Mouse (Mus musculus) frontal cortex, postnatal 25 days (tissue): ENCODE measurements around the gene Acvrl1.

Experiments
- DNase-seq, 2 experiments: peaks; one replicate each; pipeline ENCODE4 v3.0.0; 2022; ENCODE audit warnings: low spot score in 2 of 2

Acvrl1 gene

GRCm38 (mm10) chr15:101141061-101141541, 12.8 kb downstream of the Acvrl1 start:
- DNase-seq: no peak

GRCm38 (mm10) chr15:101142672-101143071, 14.3 kb downstream of the Acvrl1 start:
- DNase-seq: no peak

GRCm38 (mm10) chr15:101143494-101143893, 15.2 kb downstream of the Acvrl1 start:
- no peak for DNase-seq

DNA sequence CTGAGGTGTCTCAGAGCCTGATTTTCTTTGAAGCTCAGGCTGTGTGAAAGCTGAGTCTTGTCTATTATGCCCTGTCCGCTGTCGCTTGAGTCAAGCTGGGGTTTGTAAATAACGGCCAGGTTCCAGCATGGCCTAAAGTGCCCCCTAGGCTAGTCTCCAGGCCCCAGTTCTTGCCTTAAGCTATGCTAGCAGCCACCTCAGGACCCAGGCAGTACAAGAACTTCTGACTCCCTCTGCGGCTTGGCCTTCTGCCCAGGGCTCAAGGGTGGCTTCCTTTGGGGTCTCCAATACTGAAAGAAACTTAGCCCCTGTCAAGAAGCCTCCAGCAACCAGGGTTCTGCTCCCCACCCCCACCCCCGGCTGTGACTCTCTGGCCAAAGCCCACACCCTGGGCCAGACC, 15.9 kb downstream of the Acvrl1 start:
- DNase-seq: no peak

DNA sequence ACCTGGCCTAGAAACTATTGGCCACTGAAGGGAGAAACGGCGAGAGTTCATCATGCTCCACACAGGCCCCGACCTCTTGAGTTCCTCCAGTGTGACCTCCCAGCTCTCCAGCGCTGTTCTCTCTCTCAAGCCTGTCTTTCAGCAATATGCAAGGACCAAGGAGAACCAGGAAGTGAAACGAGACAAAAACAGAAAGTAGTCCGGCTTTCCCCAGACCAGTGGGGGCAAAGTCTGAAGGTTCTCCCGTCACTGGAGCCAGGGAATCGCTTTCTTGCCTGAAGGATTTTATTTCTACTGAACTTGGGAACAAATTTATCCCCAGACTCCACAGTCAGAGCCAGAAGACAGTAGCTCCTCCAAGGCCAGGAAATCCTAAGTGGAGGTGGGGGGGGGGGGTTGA, 16.5 kb downstream of the Acvrl1 start:
- no peak for DNase-seq

DNA sequence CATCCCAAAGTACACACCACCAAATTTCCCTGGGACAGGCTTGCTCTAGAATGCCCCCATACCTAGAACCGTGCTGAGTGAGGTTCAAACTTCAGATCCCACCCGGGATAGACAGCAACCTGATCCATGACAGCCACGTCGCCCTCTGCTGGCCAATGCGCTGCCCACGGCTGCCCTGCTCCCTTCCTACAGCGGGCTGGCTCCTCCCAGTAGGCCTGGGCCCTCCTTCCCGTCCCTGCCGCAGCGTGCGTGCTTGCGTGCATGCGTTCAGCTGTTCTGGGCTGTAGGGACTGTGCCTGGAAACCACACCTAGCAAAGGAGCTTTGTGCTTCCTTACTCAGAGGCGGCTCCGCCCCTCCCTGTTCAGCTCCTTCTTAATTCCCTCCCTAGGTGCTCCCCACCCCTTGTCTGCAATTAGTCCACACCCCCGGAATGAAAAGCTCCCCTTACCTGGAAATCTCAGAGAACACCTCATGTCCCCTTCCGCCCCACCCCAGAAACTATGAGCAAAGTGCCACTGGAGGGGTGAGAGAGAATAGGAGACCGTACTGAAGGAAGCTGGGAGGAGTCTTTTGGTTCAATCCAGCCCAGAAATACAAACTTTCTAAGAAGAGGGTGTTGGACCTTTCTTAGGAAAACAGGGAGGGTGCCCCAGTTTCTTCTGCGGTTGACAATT, 17.2 kb downstream of the Acvrl1 start:
- peak; percentile 90 to 94 for DNase-seq

DNA sequence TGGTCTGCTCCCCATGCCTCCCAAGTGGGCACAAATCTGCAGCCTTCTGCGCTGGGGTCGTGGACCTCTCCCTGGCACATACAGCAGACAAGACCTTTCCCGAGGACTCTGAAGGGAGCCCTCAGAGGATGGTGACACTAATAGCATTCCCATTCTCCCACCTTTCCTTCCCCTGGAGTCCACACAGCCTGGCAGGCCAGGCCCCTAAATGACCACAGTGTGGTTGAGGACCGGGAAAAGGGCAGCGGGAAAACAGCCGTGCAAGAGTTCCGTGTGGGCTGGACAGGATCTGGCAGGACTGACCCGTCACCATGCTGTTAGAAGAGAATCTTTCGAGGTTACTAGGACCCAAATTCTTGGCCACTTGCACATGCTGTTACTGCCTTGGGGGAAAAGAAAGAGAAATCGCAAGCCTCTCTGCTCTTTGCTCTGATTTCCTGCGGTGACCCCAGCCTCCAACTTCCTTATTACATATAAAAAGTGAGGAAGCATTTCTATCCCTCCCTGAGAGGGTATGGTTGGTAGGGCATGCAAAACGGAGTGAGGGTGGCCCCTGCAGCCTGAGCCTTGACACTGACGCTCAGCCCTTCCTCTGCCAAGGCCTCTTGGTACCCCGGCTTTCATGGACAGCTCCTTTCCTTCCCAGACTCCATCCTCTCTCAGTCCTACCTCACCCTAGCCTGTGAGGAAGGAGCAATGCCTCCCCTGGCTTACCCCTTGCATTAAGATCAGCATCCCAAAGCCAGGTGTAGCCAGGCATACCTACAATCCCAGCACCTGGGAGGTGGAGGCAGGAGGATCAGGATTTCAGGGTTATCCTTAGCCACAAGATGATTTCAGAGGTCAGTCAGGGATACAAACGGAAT, 18.0 kb downstream of the Acvrl1 start:
- DNase-seq: no peak

DNA sequence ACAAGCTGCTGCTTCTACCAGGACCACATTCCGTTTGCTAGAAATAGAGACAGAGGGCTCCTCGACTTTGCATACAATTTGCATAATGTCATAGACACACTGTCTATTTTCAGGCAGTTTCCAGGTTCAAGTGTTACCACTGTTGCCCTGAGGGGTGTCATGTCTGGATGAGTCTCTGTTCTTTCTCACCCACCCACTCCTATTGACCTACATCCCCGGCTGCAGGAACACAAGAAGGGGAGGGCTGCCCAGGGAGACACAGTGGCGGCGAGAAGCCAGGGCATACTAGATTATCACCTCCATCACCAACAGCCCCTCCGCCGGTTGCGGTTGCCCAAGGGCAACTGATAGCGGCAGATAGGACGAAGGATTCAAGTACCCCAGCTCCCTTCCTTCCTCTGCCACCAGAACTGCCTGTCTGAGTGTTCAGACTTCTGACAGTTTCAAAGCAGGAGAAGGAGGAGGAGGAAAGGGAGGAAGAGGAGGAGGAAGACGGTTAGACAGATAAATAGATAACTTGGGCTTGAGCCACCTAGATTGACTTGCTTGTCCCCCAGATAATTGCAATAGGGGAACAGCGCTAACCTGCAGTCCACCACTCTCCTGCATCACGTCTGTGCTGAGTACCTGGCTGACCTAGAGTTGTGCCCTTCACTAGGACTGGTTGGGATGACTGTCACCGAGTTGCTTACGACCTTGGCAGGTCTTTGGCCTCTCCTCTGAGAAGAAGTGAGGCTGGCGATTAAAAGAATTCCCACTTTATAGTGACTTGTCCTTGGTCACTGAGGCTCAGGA, 19.0 kb downstream of the Acvrl1 start:
- DNase-seq: no peak

DNA sequence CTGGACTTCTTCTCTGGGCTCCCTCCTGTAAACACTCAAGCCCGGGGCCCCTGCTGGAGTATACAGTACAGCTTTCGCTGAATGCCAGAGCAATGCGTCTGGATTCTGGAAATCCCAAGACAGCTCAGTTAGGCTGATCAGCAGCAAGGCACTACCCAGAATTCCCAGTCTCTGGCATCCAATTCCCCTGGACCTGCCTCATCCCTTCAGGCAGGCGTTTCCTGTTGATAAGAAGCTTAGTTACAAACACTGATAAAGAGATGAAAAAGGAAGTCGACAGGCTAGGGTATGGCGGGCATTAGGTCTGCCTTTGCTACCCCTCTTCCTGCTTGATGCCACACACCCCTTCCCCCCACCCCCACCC, 19.6 kb downstream of the Acvrl1 start:
- no peak for DNase-seq

- no peak for DNase-seq
Measured at GRCm38 (mm10) chr15:101148604-101149003, 20.3 kb downstream of the Acvrl1 start.

- DNase-seq: no peak
Measured at GRCm38 (mm10) chr15:101151409-101152261, 23.3 kb downstream of the Acvrl1 start.

- DNase-seq: no peak
Measured at GRCm38 (mm10) chr15:101154700-101155616, 26.6 kb downstream of the Acvrl1 start.

- no peak for DNase-seq
Measured at GRCm38 (mm10) chr15:101160128-101160527, 31.8 kb downstream of the Acvrl1 start.

GRCm38 (mm10) chr15:101160591-101160990, 32.3 kb downstream of the Acvrl1 start:
- no peak for DNase-seq

DNA sequence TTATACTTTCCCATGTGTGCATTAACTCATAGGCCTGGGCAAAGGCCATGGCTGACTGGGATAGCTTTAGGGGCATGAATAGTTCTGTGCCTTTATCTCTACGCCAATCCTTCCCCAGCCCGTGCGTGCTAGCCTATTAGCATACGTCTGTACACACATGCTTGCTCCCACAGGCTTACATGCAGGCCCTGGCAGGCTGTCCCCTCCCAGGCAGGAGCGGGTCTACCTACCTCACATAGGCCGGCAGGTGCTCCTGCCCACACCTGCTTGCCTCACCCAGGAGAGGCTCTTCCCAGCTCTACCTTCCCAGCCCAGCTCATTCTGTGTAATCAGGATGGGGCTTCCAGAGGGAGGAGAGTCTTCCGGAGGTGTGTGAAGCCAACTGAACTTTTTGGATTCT, 33.2 kb downstream of the Acvrl1 start:
- no peak for DNase-seq

DNA sequence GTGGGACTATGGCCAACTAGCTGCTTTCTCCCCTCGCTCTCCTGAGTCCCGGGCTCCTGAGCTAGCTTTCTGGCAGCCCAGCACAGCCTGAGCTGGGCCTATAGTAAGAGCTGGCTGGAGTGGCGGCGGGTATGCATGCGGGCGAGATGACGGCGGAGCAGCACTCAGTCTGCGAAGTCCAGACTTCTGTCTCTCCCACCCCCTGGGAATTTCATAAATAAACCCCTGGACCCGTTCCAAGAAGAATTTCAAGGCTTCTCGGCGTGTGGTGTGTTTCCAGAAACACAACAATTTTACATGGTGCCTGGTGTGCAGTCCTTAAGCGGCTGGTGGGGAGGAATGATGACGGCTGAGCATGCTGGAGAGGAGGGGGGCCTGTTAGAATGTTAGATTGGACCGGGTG, 34.7 kb downstream of the Acvrl1 start:
- no peak for DNase-seq

GRCm38 (mm10) chr15:101163854-101164253, 35.5 kb downstream of the Acvrl1 start:
- DNase-seq: no peak

- DNase-seq: no peak
Measured at GRCm38 (mm10) chr15:101164291-101164690, 36.0 kb downstream of the Acvrl1 start.

GRCm38 (mm10) chr15:101165658-101166437, 37.5 kb downstream of the Acvrl1 start:
- DNase-seq: no peak
